Mouse (Mus musculus): ENCODE data around the gene Atxn2. TPM values are rescaled to one million over a fixed set of nuclear protein-coding genes. Genes with fewer than 3 reads are reported as not detected.

Atxn2 gene
- polyA plus RNA-seq, 1 experiment from 2014 or later: 80.6 TPM

Small RNAs within 50 kb of the gene (microRNA-seq; reads per million reads assigned to microRNA genes)
- gene Mir7031 (ENCODE audit: borderline number of aligned reads): 0.61 reads per million

Other genes with a start within 250 kb of the Atxn2 start
- gene Adam1b, start 207.9 kb upstream of the Atxn2 start, polyA plus RNA-seq (2014; fragmentation: Nextera tagmentation; extraction: Ambion mirVana): 0.29 and 0.45 TPM in 2 replicates
- 1.0 and 1.3 TPM in 2 replicates for gene Adam1a, start 165.9 kb upstream of the Atxn2 start, polyA plus RNA-seq (2014; fragmentation: Nextera tagmentation; extraction: Ambion mirVana)
- gene Gm42878, start 165.9 kb upstream of the Atxn2 start, polyA plus RNA-seq (2014; fragmentation: Nextera tagmentation; extraction: Ambion mirVana): not detected in 2 replicates
- gene Mapkapk5, start 165.4 kb upstream of the Atxn2 start, polyA plus RNA-seq (2014; fragmentation: Nextera tagmentation; extraction: Ambion mirVana): 43.6 and 45.7 TPM in 2 replicates
- 24.6 and 39.3 TPM in 2 replicates for gene Aldh2, start 117.5 kb upstream of the Atxn2 start, polyA plus RNA-seq (2014; fragmentation: Nextera tagmentation; extraction: Ambion mirVana)
- 5.4 and 5.7 TPM in 2 replicates for gene Acad12, start 92.4 kb upstream of the Atxn2 start, polyA plus RNA-seq (2014; fragmentation: Nextera tagmentation; extraction: Ambion mirVana)
- gene Acad10, start 50.8 kb upstream of the Atxn2 start, polyA plus RNA-seq (2014; fragmentation: Nextera tagmentation; extraction: Ambion mirVana): 1.1 and 1.5 TPM in 2 replicates
- 23.9 and 30.7 TPM in 2 replicates for gene Brap, start 50.8 kb upstream of the Atxn2 start, polyA plus RNA-seq (2014; fragmentation: Nextera tagmentation; extraction: Ambion mirVana)
- gene Sh2b3, start 126.3 kb downstream of the Atxn2 start, polyA plus RNA-seq (2014; fragmentation: Nextera tagmentation; extraction: Ambion mirVana): 16.8 and 17.2 TPM in 2 replicates
- 10.6 and 11.8 TPM in 2 replicates for gene Pheta1, start 137.6 kb downstream of the Atxn2 start, polyA plus RNA-seq (2014; fragmentation: Nextera tagmentation; extraction: Ambion mirVana)